Mouse (Mus musculus) gastrocnemius, adult 2 months (tissue): ENCODE results near the gene Rrp1b. TPM values are rescaled to one million over a fixed set of nuclear protein-coding genes. Genes with fewer than 3 reads are reported as not detected.
"Not testable (repeated sequence)": the region's sequence is repeated elsewhere in the genome, so short reads cannot be mapped to it uniquely, and the experiment has no call there.

Experiments
- DNase-seq: peaks from one replicate; pipeline ENCODE4 v3.0.0; 2022
- H3K27ac ChIP-seq: fragments of 200-600 bp; 2 replicates; pipeline ENCODE4 v1.8.1; 2022; ENCODE audit warnings: mild to moderate bottlenecking
- H3K4me3 ChIP-seq: fragments of 200-600 bp; 2 replicates; pipeline ENCODE4 v1.8.1; 2022; ENCODE audit warnings: mild to moderate bottlenecking, moderate library complexity
- CTCF ChIP-seq: fragments of 200-600 bp; IDR thresholded peaks from 2 replicates; pipeline ENCODE4 v1.8.1; 2022; ENCODE audit warnings: antibody characterized with exemption, mild to moderate bottlenecking, moderate library complexity
- intact Hi-C: fragments of 180-260 bp; cut with DNase I; formaldehyde crosslinking; loops from one replicate; pipeline ENCODE4 v1.15.1; 2025
- total RNA-seq, 2 experiments: library from RNA; stranded (reverse); gene quantifications; 2 replicates each; pipeline ENCODE4 v1.2.3; 2021

Gene Rrp1b
- total RNA-seq, 2 experiments from 2014 or later: 7.0 to 9.3 TPM

GRCm38 (mm10) chr17:32099943-32100586, 64.2 kb downstream of the Rrp1b start:
- DNase-seq: peak; percentile 83
- no peak for TF ChIP-seq CTCF
- peak overlapping the region; percentile 43; the same call in 1 of the 2 replicates for H3K27ac ChIP-seq
- H3K4me3 ChIP-seq: peak overlapping the region; percentile 69
- intact Hi-C loops: no loop called here

- TF ChIP-seq CTCF: peak; percentile 14; the same call in 1 of the 2 replicates
- Histone ChIP-seq H3K4me3 (no peak overlapping the region), H3K27ac (no peak overlapping the region)
- intact Hi-C loops: no loop called here
- DNase-seq: no peak
Observed at GRCm38 (mm10) chr17:32103054-32103453, 67.2 kb downstream of the Rrp1b start.

- intact Hi-C loops: no loop called here
- no peak for DNase-seq
- Histone ChIP-seq H3K27ac (no peak overlapping the region), H3K4me3 (no peak overlapping the region)
- no peak for TF ChIP-seq CTCF
Observed at GRCm38 (mm10) chr17:32106358-32106757, 70.5 kb downstream of the Rrp1b start.

- intact Hi-C loops: no loop called here
- no peak overlapping the region for H3K27ac ChIP-seq
- no peak for TF ChIP-seq CTCF
- H3K4me3 ChIP-seq: no peak overlapping the region
- no peak for DNase-seq
Observed at GRCm38 (mm10) chr17:32107877-32108276, 72.0 kb downstream of the Rrp1b start.

- intact Hi-C loops, DNase-seq, H3K27ac ChIP-seq, H3K4me3 ChIP-seq: not testable (repeated sequence)
Observed at GRCm38 (mm10) chr17:32108320-32109011, 72.6 kb downstream of the Rrp1b start.

GRCm38 (mm10) chr17:32109201-32109940, 73.5 kb downstream of the Rrp1b start:
- DNase-seq: no peak
- H3K27ac ChIP-seq: no peak overlapping the region
- intact Hi-C loops: no loop called here
- no peak overlapping the region for H3K4me3 ChIP-seq
- no peak for TF ChIP-seq CTCF

GRCm38 (mm10) chr17:32110424-32110823, 74.5 kb downstream of the Rrp1b start:
- intact Hi-C loops: no loop called here
- H3K4me3 ChIP-seq: no peak overlapping the region
- TF ChIP-seq CTCF: no peak
- H3K27ac ChIP-seq: no peak overlapping the region
- no peak for DNase-seq

- no peak overlapping the region for H3K27ac ChIP-seq
- intact Hi-C loops: no loop called here
- no peak overlapping the region for H3K4me3 ChIP-seq
- DNase-seq: no peak
- no peak for TF ChIP-seq CTCF
Observed at GRCm38 (mm10) chr17:32110980-32111780, 75.3 kb downstream of the Rrp1b start.

Other genes with a start within 250 kb of the Rrp1b start
- gene Sik1, start 180.3 kb upstream of the Rrp1b start, total RNA-seq: 10 to 100 TPM; 13.4 to 58.6 TPM
- 1 to 10 TPM in 1 of 2 experiments, under 1 TPM in 1; 0.46 to 1.5 TPM for gene Hsf2bp, start 249 bp downstream of the Rrp1b start, total RNA-seq
- 10 to 100 TPM; 10.7 to 14.8 TPM for gene Notch3, start 130.8 kb downstream of the Rrp1b start, total RNA-seq
- gene Ephx3, start 153.4 kb downstream of the Rrp1b start, total RNA-seq: under 1 TPM; 0.25 to 0.61 TPM
- gene Brd4, start 248.6 kb downstream of the Rrp1b start, total RNA-seq: 10 to 100 TPM; 45.8 to 47.4 TPM